Mouse (Mus musculus) forebrain, postnatal 0 days (tissue): ENCODE data around the gene Zfp511. TPM values are rescaled to one million over a fixed set of nuclear protein-coding genes. Genes with fewer than 3 reads are reported as not detected.
A peak's percentile ranks its signal among the peaks of the same experiment; 100 is the strongest.

Experiments
- ATAC-seq: fragments of 200-750 bp; cut with Nextera tagmentation; 2 replicates; pipeline ENCODE4 v1.8.0; 2017; ENCODE audit warnings: mild to moderate bottlenecking, moderate library complexity
- DNase-seq: peaks from one replicate; pipeline ENCODE4 v3.0.0-alpha.2; 2015
- H3K27ac ChIP-seq: fragments of 300-500 bp; sonication (generic); 2 replicates; pipeline ENCODE4 v1.5.1; 2014; ENCODE audit warnings: low read depth, mild to moderate bottlenecking, antibody characterized with exemption, low read length, moderate library complexity, mixed read lengths
- H3K27me3 ChIP-seq: fragments of 300-500 bp; sonication (generic); 2 replicates; pipeline ENCODE4 v1.6.1; 2014; ENCODE audit warnings: mild to moderate bottlenecking, low read length, mixed read lengths; ENCODE audit not compliant: insufficient read depth
- H3K36me3 ChIP-seq: fragments of 300-500 bp; sonication (generic); 2 replicates; pipeline ENCODE4 v1.6.1; 2014; ENCODE audit warnings: mild to moderate bottlenecking, moderate library complexity; ENCODE audit not compliant: insufficient read depth
- H3K4me1 ChIP-seq: fragments of 300-500 bp; sonication (generic); 2 replicates; pipeline ENCODE4 v1.6.1; 2014; ENCODE audit warnings: antibody characterized with exemption; ENCODE audit not compliant: insufficient read depth
- H3K4me2 ChIP-seq: fragments of 300-500 bp; sonication (generic); 2 replicates; pipeline ENCODE4 v1.6.1; 2014; ENCODE audit warnings: low read depth, mild to moderate bottlenecking, moderate library complexity
- H3K4me3 ChIP-seq: fragments of 300-500 bp; sonication (generic); 2 replicates; pipeline ENCODE4 v1.5.1; 2014; ENCODE audit warnings: low read depth, low read length, mixed read lengths
- H3K9ac ChIP-seq: fragments of 300-500 bp; sonication (generic); 2 replicates; pipeline ENCODE4 v1.6.1; 2014; ENCODE audit warnings: mild to moderate bottlenecking
- H3K9me3 ChIP-seq: fragments of 300-500 bp; sonication (generic); 2 replicates; pipeline ENCODE4 v1.6.1; 2016; ENCODE audit warnings: low read length
- CTCF ChIP-seq: sonication (generic); IDR thresholded peaks from 2 replicates; pipeline ENCODE4 v1.5.1; 2016; ENCODE audit warnings: antibody characterized with exemption, control low read depth, low read depth
- WGBS: fragments of 180-500 bp; shearing (Covaris S2); extraction: QIAGEN DNeasy Blood & Tissue Kit; methylation state at CpG from one replicate; pipeline ENCODE4 v1.1.7; 2014; 5-methylcytosine and 5-hydroxymethylcytosine counted together
- polyA plus RNA-seq: library from polyadenylated mRNA; unstranded; fragments of >200 nt; fragmentation: Nextera tagmentation; extraction: Ambion mirVana; gene quantifications from 2 replicates; pipeline ENCODE4 v1.2.1, GENCODE M21; 2015
- total RNA-seq: library from RNA; depleted of rRNA; stranded (reverse); fragments of >200 nt; gene quantifications from 2 replicates; pipeline ENCODE4 v1.2.3, GENCODE M21; 2014

Zfp511 gene
- total and polyA plus RNA-seq, 2 experiments from 2014 or later = 56.1 to 66.1 TPM

GRCm38 (mm10) chr7:140060936-140061831 is 25.0 kb downstream of the Zfp511 start:
- peaks cover 3% of the 10 kb centered on the region for H3K27me3 ChIP-seq
- peak; percentile 75 for DNase-seq
- no peaks in the 10 kb centered on the region for H3K9me3 ChIP-seq
- H3K27ac ChIP-seq = 0 out of 2 replicates have a peak overlapping the region, but pooled peaks have one; percentile 3
- peaks cover 19% of the 10 kb centered on the region for H3K4me1 ChIP-seq
- 0 out of 2 replicates have a peak, but pooled peaks have one; percentile 21 for TF ChIP-seq CTCF
- 1% methylated on average over 47 of the region's 47 CpGs for WGBS
- H3K4me3 ChIP-seq = peak overlapping the region; percentile 35
- peak overlapping the region; percentile 54 for H3K9ac ChIP-seq
- H3K4me2 ChIP-seq = peak overlapping the region; percentile 88
- no peaks in the 10 kb centered on the region for H3K36me3 ChIP-seq
- ATAC-seq = peak; percentile 53

- WGBS = 5% methylated on average over 6 of the region's 6 CpGs
- Histone ChIP-seq H3K27ac (no peak overlapping the region), H3K27me3 (peaks cover 3% of the 10 kb centered on the region)
These were observed 25.6 kb downstream of the Zfp511 start for GRCm38 (mm10) chr7:140061832-140062130.

GRCm38 (mm10) chr7:140062307-140062706 is 26.1 kb downstream of the Zfp511 start:
- Histone ChIP-seq H3K27ac (no peak overlapping the region), H3K9ac (no peak overlapping the region), H3K4me2 (no peak overlapping the region), H3K27me3 (peaks cover 3% of the 10 kb centered on the region), H3K9me3 (no peaks in the 10 kb centered on the region), H3K4me1 (peaks cover 19% of the 10 kb centered on the region), H3K4me3 (no peak overlapping the region), H3K36me3 (no peaks in the 10 kb centered on the region)
- DNase-seq (peak; percentile 57), ATAC-seq (no peak)
- TF ChIP-seq CTCF = peak; percentile 64
- 9% methylated on average over 11 of the region's 11 CpGs for WGBS

More at GRCm38 (mm10) chr7:140061832-140062130, 25.6 kb downstream of the Zfp511 start:
- no peak for ATAC-seq
- H3K4me2 ChIP-seq = peak overlapping the region; percentile 88
- peak overlapping the region; percentile 35; the same call in 1 of the 2 replicates for H3K4me3 ChIP-seq
- H3K9me3 ChIP-seq = no peaks in the 10 kb centered on the region
- TF ChIP-seq CTCF = no peak
- no peak for DNase-seq
- H3K9ac ChIP-seq = peak overlapping the region; percentile 54
- H3K4me1 ChIP-seq = peaks cover 19% of the 10 kb centered on the region
- no peaks in the 10 kb centered on the region for H3K36me3 ChIP-seq

GRCm38 (mm10) chr7:140063092-140063491 is 26.9 kb downstream of the Zfp511 start:
- TF ChIP-seq CTCF = peak; percentile 93
- DNase-seq = peak; percentile 86
- Histone ChIP-seq H3K4me2 (no peak overlapping the region), H3K4me1 (peaks cover 16% of the 10 kb centered on the region), H3K27me3 (peaks cover 3% of the 10 kb centered on the region), H3K9me3 (no peaks in the 10 kb centered on the region), H3K36me3 (no peaks in the 10 kb centered on the region), H3K9ac (no peak overlapping the region), H3K4me3 (no peak overlapping the region), H3K27ac (no peak overlapping the region)
- ATAC-seq = peak; percentile 49
- 17% methylated on average over 7 of the region's 7 CpGs for WGBS

GRCm38 (mm10) chr7:140067397-140067796 is 31.2 kb downstream of the Zfp511 start:
- DNase-seq (no peak), ATAC-seq (no peak)
- Histone ChIP-seq H3K27ac (no peak overlapping the region), H3K27me3 (no peaks in the 10 kb centered on the region), H3K9ac (no peak overlapping the region), H3K4me3 (no peak overlapping the region), H3K36me3 (peaks cover 31% of the 10 kb centered on the region), H3K4me1 (no peaks in the 10 kb centered on the region), H3K4me2 (no peak overlapping the region), H3K9me3 (no peaks in the 10 kb centered on the region)
- WGBS = 65% methylated on average over 6 of the region's 6 CpGs
- no peak for TF ChIP-seq CTCF

GRCm38 (mm10) chr7:140070042-140070711 is 34.0 kb downstream of the Zfp511 start:
- WGBS = 35% methylated on average over 37 of the region's 39 CpGs
- Histone ChIP-seq H3K4me1 (no peaks in the 10 kb centered on the region), H3K4me2 (no peak overlapping the region; the same call in 1 of the 2 replicates), H3K27ac (no peak overlapping the region), H3K9ac (no peak overlapping the region), H3K9me3 (no peaks in the 10 kb centered on the region), H3K27me3 (no peaks in the 10 kb centered on the region), H3K4me3 (no peak overlapping the region), H3K36me3 (peaks cover 36% of the 10 kb centered on the region)
- TF ChIP-seq CTCF = no peak
- ATAC-seq = no peak
- DNase-seq = no peak

- peaks cover 9% of the 10 kb centered on the region; the same call in 1 of the 2 replicates for H3K4me1 ChIP-seq
- no peaks in the 10 kb centered on the region for H3K9me3 ChIP-seq
- no peaks in the 10 kb centered on the region for H3K27me3 ChIP-seq
- no peak overlapping the region for H3K4me3 ChIP-seq
- H3K4me2 ChIP-seq = no peak overlapping the region
- 74% methylated on average over 6 of the region's 6 CpGs for WGBS
- H3K27ac ChIP-seq = no peak overlapping the region
- H3K9ac ChIP-seq = no peak overlapping the region
- DNase-seq = no peak
- peaks cover 2% of the 10 kb centered on the region; the same call in 1 of the 2 replicates for H3K36me3 ChIP-seq
- no peak for ATAC-seq
- TF ChIP-seq CTCF = no peak
These were observed 41.5 kb downstream of the Zfp511 start for GRCm38 (mm10) chr7:140077698-140078097.
